Mouse (Mus musculus) intestine, postnatal 0 days (tissue): ENCODE measurements at regions not wholly inside any gene's neighbourhood (a gene's known extent, or its start where the extent isn't known, plus 50 kb on each side); places are given as distances from the start of the nearest gene placed in this dataset.

ENCODE experiments used
- ATAC-seq: fragments of 200-750 bp; cut with Nextera tagmentation; 2 replicates; pipeline ENCODE4 v1.8.0; 2017; ENCODE audit warnings: mild to moderate bottlenecking, moderate TSS enrichment, moderate library complexity
- H3K27ac ChIP-seq: fragments of 300-500 bp; sonication (generic); 2 replicates; pipeline ENCODE4 v1.5.1; 2014; ENCODE audit warnings: mild to moderate bottlenecking, low read depth, low read length, moderate library complexity
- H3K27me3 ChIP-seq: fragments of 300-500 bp; sonication (generic); replicated peaks from 2 replicates; pipeline ENCODE4 v1.6.1; 2014; ENCODE audit warnings: low read length, mixed read lengths; ENCODE audit not compliant: control insufficient read depth, insufficient read depth
- H3K36me3 ChIP-seq: fragments of 300-500 bp; sonication (generic); 2 replicates; pipeline ENCODE4 v1.6.1; 2014; ENCODE audit warnings: mild to moderate bottlenecking, moderate library complexity; ENCODE audit not compliant: control insufficient read depth, insufficient read depth
- H3K4me1 ChIP-seq: fragments of 300-500 bp; sonication (generic); replicated peaks from 2 replicates; pipeline ENCODE4 v1.6.1; 2014; ENCODE audit warnings: antibody characterized with exemption, low read length, mixed read lengths; ENCODE audit not compliant: control insufficient read depth, insufficient read depth
- H3K4me2 ChIP-seq: fragments of 300-500 bp; sonication (generic); replicated peaks from 2 replicates; pipeline ENCODE4 v1.6.1; 2014; ENCODE audit warnings: low read depth, mild to moderate bottlenecking, moderate library complexity
- H3K4me3 ChIP-seq: fragments of 300-500 bp; sonication (generic); 2 replicates; pipeline ENCODE4 v1.5.1; 2014; ENCODE audit warnings: low read depth, low read length
- H3K9ac ChIP-seq: fragments of 300-500 bp; sonication (generic); 2 replicates; pipeline ENCODE4 v1.6.1; 2014; ENCODE audit warnings: mild to moderate bottlenecking, low read depth, low read length
- H3K9me3 ChIP-seq: fragments of 300-500 bp; sonication (generic); 2 replicates; pipeline ENCODE4 v1.6.1; 2016; ENCODE audit warnings: mixed run types; ENCODE audit not compliant: control insufficient read depth
- CTCF ChIP-seq: sonication (generic); IDR thresholded peaks from 2 replicates; pipeline ENCODE4 v1.5.1; 2016; ENCODE audit warnings: low read depth, mild to moderate bottlenecking, control low read depth, antibody characterized with exemption, moderate library complexity
- WGBS: fragments of 180-500 bp; shearing (Covaris S2); extraction: QIAGEN DNeasy Blood & Tissue Kit; methylation state at CpG from one replicate; pipeline ENCODE4 v1.1.7; 2014; 5-methylcytosine and 5-hydroxymethylcytosine counted together

- Histone ChIP-seq H3K4me3 (no peak overlapping the region), H3K9ac (no peak overlapping the region), H3K9me3 (no peaks in the 10 kb centered on the region), H3K4me1 (no peaks in the 10 kb centered on the region), H3K27me3 (no peaks in the 10 kb centered on the region), H3K36me3 (no peaks in the 10 kb centered on the region), H3K4me2 (no peak overlapping the region), H3K27ac (no peak overlapping the region)
- ATAC-seq = no peak
- TF ChIP-seq CTCF = no peak
- 78% methylated on average over 5 of the region's 5 CpGs for WGBS
These were observed 386.3 kb upstream of the Pbx1 start for GRCm38 (mm10) chr1:168818381-168818780.

- ATAC-seq = no peak
- TF ChIP-seq CTCF = no peak
- WGBS = 39% methylated on average over 3 of the region's 3 CpGs
- H3K36me3 ChIP-seq = no peaks in the 10 kb centered on the region
- no peak overlapping the region for H3K4me2 ChIP-seq
- H3K27ac ChIP-seq = no peak overlapping the region
- H3K9me3 ChIP-seq = no peaks in the 10 kb centered on the region
- H3K4me1 ChIP-seq = no peaks in the 10 kb centered on the region
- no peak overlapping the region for H3K4me3 ChIP-seq
- H3K27me3 ChIP-seq = no peaks in the 10 kb centered on the region
- H3K9ac ChIP-seq = no peak overlapping the region
These were observed 375.0 kb upstream of the Pbx1 start for GRCm38 (mm10) chr1:168807084-168807483.

GRCm38 (mm10) chr1:168805442-168805841 is 373.4 kb upstream of the Pbx1 start:
- no peaks in the 10 kb centered on the region for H3K27me3 ChIP-seq
- no peak overlapping the region for H3K27ac ChIP-seq
- H3K36me3 ChIP-seq = no peaks in the 10 kb centered on the region
- ATAC-seq = no peak
- no peaks in the 10 kb centered on the region for H3K4me1 ChIP-seq
- H3K4me3 ChIP-seq = no peak overlapping the region
- H3K9ac ChIP-seq = no peak overlapping the region
- H3K4me2 ChIP-seq = no peak overlapping the region
- TF ChIP-seq CTCF = no peak
- 72% methylated on average over 3 of the region's 3 CpGs for WGBS
- H3K9me3 ChIP-seq = no peaks in the 10 kb centered on the region

GRCm38 (mm10) chr1:168801046-168801445 is 369.0 kb upstream of the Pbx1 start:
- Histone ChIP-seq H3K9ac (no peak overlapping the region), H3K4me2 (no peak overlapping the region), H3K27ac (no peak overlapping the region), H3K4me3 (no peak overlapping the region), H3K36me3 (no peaks in the 10 kb centered on the region), H3K27me3 (no peaks in the 10 kb centered on the region), H3K4me1 (no peaks in the 10 kb centered on the region), H3K9me3 (no peaks in the 10 kb centered on the region)
- no peak for ATAC-seq
- WGBS = 70% methylated on average over 1 of the region's 1 CpGs
- no peak for TF ChIP-seq CTCF

GRCm38 (mm10) chr1:168786731-168787130 is 354.7 kb upstream of the Pbx1 start:
- no peak overlapping the region for H3K27ac ChIP-seq
- WGBS = 37% methylated on average over 3 of the region's 3 CpGs
- no peaks in the 10 kb centered on the region for H3K27me3 ChIP-seq
- no peaks in the 10 kb centered on the region for H3K4me1 ChIP-seq
- no peak overlapping the region for H3K9ac ChIP-seq
- H3K4me3 ChIP-seq = no peak overlapping the region
- no peaks in the 10 kb centered on the region for H3K9me3 ChIP-seq
- no peak for ATAC-seq
- no peak overlapping the region for H3K4me2 ChIP-seq
- TF ChIP-seq CTCF = no peak
- no peaks in the 10 kb centered on the region for H3K36me3 ChIP-seq

GRCm38 (mm10) chr1:168783851-168784250 is 351.8 kb upstream of the Pbx1 start:
- Histone ChIP-seq H3K27me3 (no peaks in the 10 kb centered on the region), H3K4me1 (no peaks in the 10 kb centered on the region), H3K9me3 (no peaks in the 10 kb centered on the region), H3K4me3 (no peak overlapping the region), H3K4me2 (no peak overlapping the region), H3K36me3 (no peaks in the 10 kb centered on the region), H3K9ac (no peak overlapping the region), H3K27ac (no peak overlapping the region)
- TF ChIP-seq CTCF = no peak
- ATAC-seq = no peak

GRCm38 (mm10) chr1:168764368-168764895 is 332.4 kb upstream of the Pbx1 start:
- ATAC-seq = no peak
- H3K4me2 ChIP-seq = no peak overlapping the region
- TF ChIP-seq CTCF = no peak

More at GRCm38 (mm10) chr1:168764368-168764895, 332.4 kb upstream of the Pbx1 start:
- H3K4me1 ChIP-seq = no peaks in the 10 kb centered on the region
- no peaks in the 10 kb centered on the region for H3K27me3 ChIP-seq
- H3K4me3 ChIP-seq = no peak overlapping the region
- WGBS = 84% methylated on average over 6 of the region's 6 CpGs
- H3K9ac ChIP-seq = no peak overlapping the region
- H3K27ac ChIP-seq = no peak overlapping the region
- no peaks in the 10 kb centered on the region for H3K9me3 ChIP-seq
- H3K36me3 ChIP-seq = no peaks in the 10 kb centered on the region
